Mouse (Mus musculus) megakaryocyte, embryonic 14.5 days (primary cell): Measurements from ENCODE around the gene Ctdnep1. TPM values are rescaled to one million over a fixed set of nuclear protein-coding genes. Genes with fewer than 3 reads are reported as not detected.

Source experiments
- H3K27me3 ChIP-seq: replicated peaks from 2 replicates; pipeline ENCODE3; 2012; ENCODE audit warnings: inconsistent platforms
- H3K36me3 ChIP-seq: replicated peaks from 2 replicates; pipeline ENCODE3; 2012; ENCODE audit warnings: low read length, inconsistent platforms, mixed read lengths
- H3K4me1 ChIP-seq: 2 replicates; pipeline ENCODE4 v1.6.1; 2012; ENCODE audit warnings: inconsistent platforms
- H3K4me3 ChIP-seq: replicated peaks from 2 replicates; pipeline ENCODE3; 2012; ENCODE audit warnings: moderate library complexity, mild to moderate bottlenecking, inconsistent platforms
- H3K9me3 ChIP-seq: 2 replicates; pipeline ENCODE4 v1.6.1; 2012; ENCODE audit warnings: inconsistent platforms
- FLI1 ChIP-seq: IDR thresholded peaks from 2 replicates; pipeline ENCODE4 v1.6.1; 2012; ENCODE audit warnings: low read length, inconsistent platforms, mixed read lengths
- GATA1 ChIP-seq: IDR thresholded peaks from 3 replicates; pipeline ENCODE4 v1.6.1; 2012; ENCODE audit warnings: mixed read lengths, low read length, inconsistent platforms, borderline replicate concordance
- polyA plus RNA-seq: library from polyadenylated mRNA; stranded (reverse); fragments of >175 nt; gene quantifications from 2 replicates; pipeline ENCODE4 v1.2.3, GENCODE M21; 2012; ENCODE audit warnings: low replicate concordance; ENCODE audit not compliant: insufficient read depth

Ctdnep1 gene
- polyA plus RNA-seq, 1 experiment: 289 TPM

GRCm38 (mm10) chr11:69937385-69937784 is 43.6 kb upstream of the Ctdnep1 start:
- Histone ChIP-seq H3K9me3 (no peaks in the 10 kb centered on the region), H3K4me3 (no peak overlapping the region), H3K36me3 (no peaks in the 10 kb centered on the region), H3K4me1 (peaks cover 38% of the 10 kb centered on the region), H3K27me3 (peaks cover 77% of the 10 kb centered on the region)
- TF ChIP-seq GATA1: no peak
- no peak for TF ChIP-seq FLI1

DNA sequence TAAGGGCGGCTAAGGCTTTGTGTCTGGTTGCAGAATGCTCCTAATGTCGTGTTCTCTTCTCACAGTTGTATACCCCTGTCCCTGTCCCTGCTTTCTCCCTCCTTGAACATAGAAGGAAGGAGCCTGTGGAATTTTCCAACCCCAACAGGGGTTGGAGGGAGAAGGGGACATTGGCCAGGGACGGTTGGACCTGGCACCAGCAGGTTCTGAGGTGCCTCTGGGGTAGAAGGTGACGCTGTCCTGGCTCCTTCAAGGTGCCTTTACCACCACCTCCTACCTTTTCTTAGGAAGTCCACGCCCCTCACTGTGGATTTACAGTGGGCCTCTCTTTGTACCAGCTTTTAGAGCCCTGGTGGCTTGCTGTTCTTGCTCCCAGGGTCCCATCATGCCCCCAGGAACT is 43.1 kb upstream of the Ctdnep1 start:
- TF ChIP-seq GATA1: no peak
- no peak for TF ChIP-seq FLI1
- H3K9me3 ChIP-seq: no peaks in the 10 kb centered on the region
- peaks cover 81% of the 10 kb centered on the region for H3K27me3 ChIP-seq
- H3K36me3 ChIP-seq: no peaks in the 10 kb centered on the region
- peaks cover 34% of the 10 kb centered on the region for H3K4me1 ChIP-seq
- no peak overlapping the region for H3K4me3 ChIP-seq

GRCm38 (mm10) chr11:69938401-69938979 is 42.5 kb upstream of the Ctdnep1 start:
- TF ChIP-seq FLI1: no peak
- TF ChIP-seq GATA1: no peak
- H3K4me3 ChIP-seq: no peak overlapping the region
- peaks cover 34% of the 10 kb centered on the region for H3K4me1 ChIP-seq
- no peaks in the 10 kb centered on the region for H3K36me3 ChIP-seq
- no peaks in the 10 kb centered on the region for H3K9me3 ChIP-seq
- peaks cover 88% of the 10 kb centered on the region for H3K27me3 ChIP-seq

DNA sequence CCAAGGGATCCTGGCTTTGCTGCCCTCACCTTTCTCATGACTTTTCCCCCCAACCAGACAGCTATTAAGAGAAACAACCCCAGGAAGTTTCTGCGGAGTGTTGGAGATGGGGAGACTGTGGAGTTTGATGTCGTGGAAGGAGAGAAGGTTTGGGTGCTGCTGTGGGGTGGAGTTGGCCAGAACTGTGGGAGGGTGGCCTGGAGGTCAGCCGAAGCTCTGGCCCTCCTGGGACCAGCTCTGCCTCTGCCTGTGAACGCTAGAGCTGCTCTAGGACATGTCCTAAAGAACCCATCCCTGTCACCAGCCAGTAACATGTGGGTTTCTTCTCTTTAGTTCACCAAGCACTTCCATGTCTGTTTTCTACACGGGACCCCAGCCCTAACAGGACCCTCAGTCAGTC is 41.8 kb upstream of the Ctdnep1 start:
- H3K27me3 ChIP-seq: peaks cover 94% of the 10 kb centered on the region

GRCm38 (mm10) chr11:69939731-69940130 is 41.2 kb upstream of the Ctdnep1 start:
- Histone ChIP-seq H3K36me3 (no peaks in the 10 kb centered on the region), H3K4me1 (peaks cover 23% of the 10 kb centered on the region), H3K27me3 (peaks cover 94% of the 10 kb centered on the region), H3K9me3 (no peaks in the 10 kb centered on the region), H3K4me3 (no peak overlapping the region)
- no peak for TF ChIP-seq GATA1
- no peak for TF ChIP-seq FLI1

More for the DNA sequence above, 41.8 kb upstream of the Ctdnep1 start:
- H3K4me1 ChIP-seq: peaks cover 29% of the 10 kb centered on the region
- H3K4me3 ChIP-seq: no peak overlapping the region
- no peaks in the 10 kb centered on the region for H3K9me3 ChIP-seq
- no peaks in the 10 kb centered on the region for H3K36me3 ChIP-seq
- no peak for TF ChIP-seq FLI1
- TF ChIP-seq GATA1: no peak

DNA sequence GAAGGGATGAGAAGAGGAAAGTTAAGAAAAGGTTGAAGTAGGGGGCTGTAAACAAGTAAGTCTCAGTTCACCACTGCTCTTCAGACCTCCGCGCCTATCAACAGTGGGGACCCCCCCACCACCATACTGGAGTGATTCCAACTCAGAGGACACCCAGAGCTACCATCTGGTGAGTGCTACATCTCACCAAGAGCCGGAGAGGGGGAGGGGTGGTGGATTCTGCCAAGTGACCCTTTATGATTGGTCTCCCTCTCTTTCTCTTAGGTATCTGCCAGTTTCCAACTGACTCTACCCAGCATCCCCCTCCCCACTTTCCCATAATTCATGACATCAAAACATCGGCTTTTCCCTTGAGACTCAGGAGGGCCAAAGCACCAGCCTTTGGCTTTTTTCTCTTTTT is 40.0 kb upstream of the Ctdnep1 start:
- H3K4me3 ChIP-seq: no peak overlapping the region
- H3K36me3 ChIP-seq: no peaks in the 10 kb centered on the region
- TF ChIP-seq GATA1 (no peak), FLI1 (no peak)
- H3K27me3 ChIP-seq: peaks cover 94% of the 10 kb centered on the region
- H3K9me3 ChIP-seq: no peaks in the 10 kb centered on the region
- H3K4me1 ChIP-seq: peaks cover 11% of the 10 kb centered on the region

DNA sequence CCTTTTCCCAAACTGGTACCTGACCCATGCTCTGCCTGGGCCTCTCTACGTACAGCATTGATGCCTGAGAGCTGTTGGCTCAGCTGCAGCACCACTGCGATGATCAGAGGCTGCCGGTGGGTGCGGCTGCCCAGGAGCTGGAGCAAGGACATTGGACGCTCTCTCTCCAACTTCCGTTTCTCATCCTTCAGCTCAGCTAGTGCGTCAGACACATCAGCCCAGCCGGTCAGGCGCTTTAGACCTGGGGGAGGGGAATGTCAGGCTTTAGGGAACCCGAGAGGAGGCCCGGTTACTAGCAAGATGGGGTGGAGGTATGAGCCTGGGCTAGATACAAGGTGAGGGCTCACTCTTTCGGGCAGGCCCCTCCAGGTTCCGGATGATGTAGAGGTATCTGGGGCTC is 35.7 kb upstream of the Ctdnep1 start:
- TF ChIP-seq FLI1: no peak
- no peak for TF ChIP-seq GATA1
- Histone ChIP-seq H3K4me3 (no peak overlapping the region), H3K36me3 (no peaks in the 10 kb centered on the region), H3K27me3 (peaks cover 87% of the 10 kb centered on the region), H3K9me3 (no peaks in the 10 kb centered on the region), H3K4me1 (peaks cover 19% of the 10 kb centered on the region)

- no peak overlapping the region for H3K4me3 ChIP-seq
- H3K27me3 ChIP-seq: peaks cover 86% of the 10 kb centered on the region
- H3K4me1 ChIP-seq: peaks cover 24% of the 10 kb centered on the region
These were observed 34.7 kb upstream of the Ctdnep1 start for GRCm38 (mm10) chr11:69945997-69946891.

GRCm38 (mm10) chr11:69947337-69948065 is 33.5 kb upstream of the Ctdnep1 start:
- Histone ChIP-seq H3K4me1 (peaks cover 29% of the 10 kb centered on the region), H3K9me3 (no peaks in the 10 kb centered on the region), H3K36me3 (no peaks in the 10 kb centered on the region), H3K4me3 (peak overlapping the region; percentile 90), H3K27me3 (peaks cover 82% of the 10 kb centered on the region)
- no peak for TF ChIP-seq GATA1
- no peak for TF ChIP-seq FLI1

More at GRCm38 (mm10) chr11:69945997-69946891, 34.7 kb upstream of the Ctdnep1 start:
- TF ChIP-seq FLI1: no peak
- no peak for TF ChIP-seq GATA1
- no peaks in the 10 kb centered on the region for H3K9me3 ChIP-seq
- no peaks in the 10 kb centered on the region for H3K36me3 ChIP-seq
